Mouse (Mus musculus): ENCODE results near the gene Rere.

DNA sequence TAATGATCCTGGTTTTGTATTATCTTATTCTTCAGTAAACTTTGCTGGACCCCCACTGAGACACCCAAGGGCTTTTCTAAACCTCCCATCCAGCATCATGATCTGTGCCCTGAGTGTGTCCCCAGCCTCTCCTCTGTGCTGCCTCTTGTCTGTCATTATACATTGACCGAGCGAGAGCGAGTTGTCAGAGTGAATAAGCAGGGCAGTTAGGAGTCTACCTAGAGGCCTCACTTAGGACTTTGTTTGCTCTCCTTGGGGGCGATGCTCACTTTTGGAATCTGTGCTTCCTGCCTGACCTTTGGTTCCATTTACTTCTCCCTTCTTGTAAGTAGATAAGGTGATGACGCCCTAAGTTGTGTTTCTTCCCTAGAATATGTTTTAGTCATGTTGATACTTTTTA lies 81.4 kb downstream of the Rere start:
- TF ChIP-seq GATA1 (IDR thresholded peaks at IDR 0.05; ENCODE audit: low read length) (no peak), TAL1 (IDR thresholded peaks at IDR 0.05; ENCODE audit: low read length) (no peak)

Measured in erythroblast, embryonic 14.5 days (primary cell).